Mouse (Mus musculus) thymus, adult 2 months (tissue): ENCODE data around the gene Wwox. TPM values are rescaled to one million over a fixed set of nuclear protein-coding genes. Genes with fewer than 3 reads are reported as not detected.

Source experiments
- DNase-seq: peaks from one replicate; pipeline ENCODE4 v3.0.0; 2021
- H3K27ac ChIP-seq: fragments of 200-500 bp; 2 replicates; pipeline ENCODE4 v1.5.1; 2012; ENCODE audit warnings: low read length, control low read depth; ENCODE audit not compliant: control insufficient read depth, insufficient read depth
- H3K27me3 ChIP-seq: fragments of 200-500 bp; 2 replicates; pipeline ENCODE4 v1.6.1; 2012; ENCODE audit warnings: mild to moderate bottlenecking, low read length, moderate library complexity, mixed read lengths; ENCODE audit not compliant: control insufficient read depth, insufficient read depth
- H3K36me3 ChIP-seq: fragments of 200-500 bp; 2 replicates; pipeline ENCODE4 v1.6.1; 2012; ENCODE audit warnings: mild to moderate bottlenecking, low read length, moderate library complexity; ENCODE audit not compliant: control insufficient read depth, insufficient read depth
- H3K4me1 ChIP-seq: fragments of 200-500 bp; replicated peaks from 2 replicates; pipeline ENCODE4 v1.6.1; 2012; ENCODE audit warnings: low read length; ENCODE audit not compliant: control insufficient read depth, insufficient read depth
- H3K4me3 ChIP-seq: fragments of 200-500 bp; 2 replicates; pipeline ENCODE4 v1.5.1; 2012; ENCODE audit warnings: mild to moderate bottlenecking, low read length, control low read depth, moderate library complexity; ENCODE audit not compliant: control insufficient read depth, insufficient read depth
- CTCF ChIP-seq: fragments of 200-500 bp; IDR thresholded peaks from 2 replicates; pipeline ENCODE4 v1.5.1; 2012; ENCODE audit warnings: mild to moderate bottlenecking, control low read depth, low read length, moderate library complexity, borderline replicate concordance; ENCODE audit not compliant: control insufficient read depth, poor library complexity, insufficient read depth; ENCODE audit errors: extremely low read depth
- POLR2A ChIP-seq: fragments of 200-500 bp; IDR thresholded peaks from 2 replicates; pipeline ENCODE4 v1.6.1; 2012; ENCODE audit warnings: mild to moderate bottlenecking, low read length, control low read depth, moderate library complexity; ENCODE audit not compliant: control insufficient read depth, poor library complexity, insufficient read depth; ENCODE audit errors: extremely low read depth
- WGBS: fragments of 180-500 bp; shearing (Covaris S2); methylation state at CpG from one replicate; pipeline ENCODE4 v1.1.7; 2018; 5-methylcytosine and 5-hydroxymethylcytosine counted together
- polyA plus RNA-seq: library from polyadenylated mRNA; depleted of rRNA; stranded (reverse); fragments of >200 nt; gene quantifications from 2 replicates; pipeline ENCODE4 v1.2.3, GENCODE M21; 2012

Gene Wwox
- polyA plus RNA-seq, 1 experiment = 8.4 TPM

DNA sequence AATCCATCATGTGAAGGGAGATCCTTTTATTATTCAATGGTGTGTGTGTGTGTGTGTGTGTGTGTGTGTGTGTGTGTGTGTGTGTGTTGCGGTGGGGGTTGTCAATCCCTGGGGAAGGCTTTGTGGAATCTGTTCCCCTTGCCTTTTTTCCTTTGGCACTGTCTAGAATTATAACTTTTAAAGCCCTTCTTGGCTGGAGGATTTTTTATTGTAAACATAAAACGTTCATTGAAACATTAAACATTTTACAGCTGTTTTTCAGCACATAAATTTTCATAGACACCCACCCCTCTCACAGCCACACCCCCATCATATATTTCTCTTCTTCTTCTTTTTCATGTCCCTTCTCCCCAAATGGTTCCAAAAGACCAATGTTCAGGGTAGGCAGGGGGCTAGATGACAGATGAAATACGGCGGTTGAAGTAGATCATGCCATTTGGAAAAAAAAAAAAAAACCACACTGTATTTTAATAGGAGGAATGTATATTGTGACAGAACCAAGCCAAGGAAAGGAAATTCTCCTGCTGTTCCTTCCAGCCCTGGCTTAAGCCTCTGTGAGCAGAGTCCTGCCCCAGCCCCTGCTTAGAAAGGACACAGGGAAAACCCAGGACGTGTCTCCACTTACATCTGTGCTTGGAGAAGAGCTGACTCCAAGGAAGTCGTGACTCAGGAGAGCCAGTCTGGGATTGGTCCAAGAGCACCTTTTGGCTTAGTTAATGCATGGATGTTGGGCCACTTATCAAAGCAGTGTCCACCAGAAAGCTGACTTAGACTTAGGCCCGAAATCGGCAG lies 517.1 kb downstream of the Wwox start:
- Histone ChIP-seq H3K36me3 (no peaks in the 10 kb centered on the region), H3K4me3 (no peak overlapping the region), H3K27me3 (no peaks in the 10 kb centered on the region), H3K4me1 (peaks cover 3% of the 10 kb centered on the region; the same call in 1 of the 2 replicates), H3K27ac (no peak overlapping the region)
- TF ChIP-seq CTCF (no peak), POLR2A (no peak)
- DNase-seq = no peak
- 85% methylated on average over 8 of the region's 8 CpGs for WGBS

DNA sequence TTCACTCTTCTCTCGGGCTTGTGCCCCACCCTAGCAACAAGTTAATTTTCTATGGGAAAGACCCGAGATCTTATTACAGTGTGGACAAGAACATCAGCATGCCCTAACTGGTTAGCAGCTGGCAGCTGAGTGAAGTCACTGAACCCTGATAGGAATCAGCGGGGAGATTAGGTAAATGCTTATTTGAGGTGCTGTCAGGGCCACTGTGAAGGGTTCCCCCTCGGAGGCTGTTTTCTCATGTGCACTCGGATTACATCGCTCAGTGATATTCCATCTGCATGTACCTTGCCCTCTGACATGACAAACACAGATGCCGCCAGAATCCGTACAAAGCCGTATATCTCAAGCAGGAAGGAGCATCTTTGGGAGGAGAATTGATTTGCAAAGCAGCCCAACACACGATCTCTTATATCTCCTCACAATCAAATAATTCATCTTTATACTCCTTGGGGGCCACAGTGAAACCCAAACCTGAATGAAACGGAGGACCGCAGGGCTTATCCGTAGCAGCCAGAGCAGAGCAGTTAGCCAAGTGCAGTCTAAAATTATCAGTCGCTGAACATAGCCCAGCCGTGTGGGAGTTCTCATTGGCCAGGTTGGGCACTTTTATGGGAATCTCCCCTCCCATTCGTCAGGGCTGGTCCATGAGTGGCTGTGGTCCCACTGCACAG lies 519.1 kb downstream of the Wwox start:
- DNase-seq = no peak
- Histone ChIP-seq H3K4me3 (no peak overlapping the region), H3K4me1 (peaks cover 3% of the 10 kb centered on the region; the same call in 1 of the 2 replicates), H3K27me3 (no peaks in the 10 kb centered on the region), H3K27ac (no peak overlapping the region), H3K36me3 (no peaks in the 10 kb centered on the region)
- no peak for TF ChIP-seq POLR2A
- no peak for TF ChIP-seq CTCF
- 94% methylated on average over 16 of the region's 16 CpGs for WGBS

DNA sequence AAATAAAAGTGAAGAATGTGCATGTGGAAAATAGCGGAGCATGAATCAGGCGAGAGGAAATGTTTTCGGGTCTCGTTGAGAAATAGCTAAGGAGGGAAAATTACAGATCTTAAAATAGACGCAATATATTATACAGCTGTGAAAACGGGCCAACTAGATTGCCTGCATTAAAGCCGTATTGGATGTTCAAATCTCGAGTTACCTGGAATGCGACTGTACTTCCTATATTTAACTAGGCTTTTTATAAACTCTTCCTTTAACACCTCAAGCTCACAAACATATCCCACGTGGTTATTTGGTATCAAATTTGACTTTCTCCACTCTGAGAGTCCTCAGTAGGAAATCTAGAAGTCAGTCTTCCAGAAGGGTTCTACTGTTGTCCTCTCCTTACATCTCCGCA lies 520.0 kb downstream of the Wwox start:
- H3K4me3 ChIP-seq = no peak overlapping the region
- no peaks in the 10 kb centered on the region for H3K27me3 ChIP-seq
- DNase-seq = no peak
- no peak overlapping the region for H3K27ac ChIP-seq
- no peak for TF ChIP-seq POLR2A
- no peak for TF ChIP-seq CTCF
- peaks cover under 1% of the 10 kb centered on the region; the same call in 1 of the 2 replicates for H3K4me1 ChIP-seq
- no peaks in the 10 kb centered on the region for H3K36me3 ChIP-seq
- WGBS = 89% methylated on average over 11 of the region's 11 CpGs

DNA sequence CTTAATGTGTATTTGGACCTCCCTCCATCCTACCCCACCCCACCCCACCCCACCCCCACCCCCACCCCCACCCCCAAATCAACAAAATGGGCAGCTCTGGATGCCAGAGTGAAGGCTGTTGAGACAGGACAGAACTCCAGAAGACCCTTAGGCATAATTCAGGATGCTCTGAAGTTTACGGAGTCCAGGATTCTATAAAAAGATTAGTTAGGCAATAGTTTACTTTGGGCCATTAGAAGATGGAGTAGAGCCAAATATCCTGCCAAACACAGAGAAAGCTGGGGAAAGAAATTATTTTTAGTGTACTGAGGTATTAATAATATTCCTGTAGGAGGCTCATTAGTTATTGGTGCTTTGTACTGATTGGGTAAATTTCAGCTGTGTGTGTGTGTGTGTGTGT lies 523.0 kb downstream of the Wwox start:
- Histone ChIP-seq H3K4me3 (no peak overlapping the region), H3K27me3 (no peaks in the 10 kb centered on the region), H3K36me3 (no peaks in the 10 kb centered on the region), H3K27ac (no peak overlapping the region), H3K4me1 (no peaks in the 10 kb centered on the region)
- DNase-seq = no peak
- TF ChIP-seq POLR2A (no peak), CTCF (no peak)
- WGBS = 91% methylated on average over 1 of the region's 1 CpGs

DNA sequence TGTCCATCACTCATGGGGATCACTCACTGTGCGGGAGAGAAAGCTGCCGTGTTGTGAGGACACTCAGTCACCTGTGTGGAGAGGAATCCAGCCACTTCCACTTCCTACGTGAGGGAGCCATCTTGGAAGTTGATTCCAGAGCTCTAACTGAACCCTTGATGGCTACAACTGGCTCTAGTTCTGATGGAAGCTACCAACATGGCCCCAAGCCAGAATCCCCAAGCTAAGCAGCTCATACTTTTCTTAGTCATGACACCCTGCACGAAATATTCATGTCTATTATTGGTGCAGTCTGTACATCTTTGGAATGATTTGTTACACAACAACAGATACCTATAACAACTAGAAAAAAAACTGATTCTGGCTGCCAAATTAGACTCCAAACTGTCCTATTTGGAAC lies 523.8 kb downstream of the Wwox start:
- H3K27me3 ChIP-seq = no peaks in the 10 kb centered on the region
- H3K4me1 ChIP-seq = no peaks in the 10 kb centered on the region
- H3K27ac ChIP-seq = no peak overlapping the region
- 92% methylated on average over 4 of the region's 4 CpGs for WGBS
- TF ChIP-seq CTCF (no peak), POLR2A (no peak)
- DNase-seq = no peak
- no peaks in the 10 kb centered on the region for H3K36me3 ChIP-seq
- H3K4me3 ChIP-seq = no peak overlapping the region

DNA sequence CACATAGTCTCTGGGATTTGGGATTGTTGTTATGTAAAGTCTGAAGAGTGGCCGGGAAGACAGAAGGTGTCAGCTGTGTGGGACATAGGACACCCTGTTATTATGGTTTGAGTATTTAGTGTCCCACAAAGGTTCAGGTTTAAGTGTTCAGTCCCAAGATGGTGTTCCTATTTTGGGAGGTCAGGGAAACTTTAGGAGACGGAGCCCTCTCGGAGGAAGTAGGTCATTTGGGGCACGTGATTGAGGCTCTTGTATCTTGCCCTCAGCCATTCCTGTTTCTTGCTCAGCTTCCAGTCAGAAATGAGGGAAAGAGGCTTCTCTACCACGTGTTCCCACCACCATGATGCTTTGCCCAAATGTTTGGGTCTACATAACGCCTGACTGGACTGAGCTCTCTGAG lies 524.8 kb downstream of the Wwox start:
- TF ChIP-seq CTCF (no peak), POLR2A (no peak)
- Histone ChIP-seq H3K4me3 (no peak overlapping the region), H3K36me3 (no peaks in the 10 kb centered on the region), H3K27ac (no peak overlapping the region), H3K4me1 (no peaks in the 10 kb centered on the region), H3K27me3 (no peaks in the 10 kb centered on the region)
- WGBS = 94% methylated on average over 6 of the region's 6 CpGs
- no peak for DNase-seq
